Mouse (Mus musculus): ENCODE measurements around the gene Ppp6r3.

DNA sequence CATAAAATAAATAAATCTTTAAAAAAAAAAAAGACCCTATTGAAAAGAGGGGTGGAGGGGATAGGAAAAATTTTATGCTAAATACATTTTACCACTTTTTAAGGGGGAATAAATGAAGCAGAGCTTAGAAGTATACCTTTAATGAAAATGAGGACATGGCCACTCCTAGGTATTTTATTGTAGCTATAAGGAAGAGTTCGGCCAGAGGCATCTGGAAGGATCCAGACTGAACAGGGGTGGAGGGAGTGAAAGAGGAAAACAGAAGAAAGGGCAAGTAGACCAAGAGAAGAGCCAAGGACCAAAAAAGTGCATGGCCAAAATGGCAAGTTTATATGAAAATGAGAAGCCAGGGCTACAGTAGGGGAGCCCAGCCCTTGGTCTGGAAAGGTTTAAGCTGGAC lies 25.4 kb downstream of the Ppp6r3 start:
- TF ChIP-seq CTCF (conservative IDR thresholded peaks at IDR 0.05; ENCODE audit: low read length) (no peak), NANOG (IDR thresholded peaks at IDR 0.05; ENCODE audit: borderline replicate concordance, low read length) (no peak), POU5F1 (IDR thresholded peaks at IDR 0.05; ENCODE audit: borderline replicate concordance, low read length) (no peak)

All from E14TG2a.4 (cell line).